Mouse (Mus musculus): ENCODE data around the gene Atp5g2. TPM values are rescaled to one million over a fixed set of nuclear protein-coding genes. Genes with fewer than 3 reads are reported as not detected.

Gene Atp5g2
- polyA plus RNA-seq, 1 experiment from 2014 or later = 90.0 TPM

- 0% methylated on average over 11 of the region's 11 CpGs for WGBS
- Histone ChIP-seq H3K36me3 (ENCODE audit: control insufficient read depth, insufficient read depth, low read length) (no peaks in the 10 kb centered on the region), H3K27me3 (ENCODE audit: control insufficient read depth, insufficient read depth, low read length) (peaks cover 53% of the 10 kb centered on the region), H3K27ac (ENCODE audit: low read depth, low read length) (no peak overlapping the region), H3K4me1 (ENCODE audit: control insufficient read depth, insufficient read depth, low read length) (peaks cover 4% of the 10 kb centered on the region; the same call in 1 of the 2 replicates), H3K9ac (ENCODE audit: low read depth, low read length) (no peak overlapping the region), H3K4me2 (replicated peaks; ENCODE audit: low read depth, low read length) (no peak overlapping the region), H3K4me3 (ENCODE audit: low read length) (no peak overlapping the region), H3K9me3 (ENCODE audit: control insufficient read depth, low read length) (no peaks in the 10 kb centered on the region)
- peak; percentile 25; the same call in 1 of the 2 replicates for ATAC-seq (ENCODE audit: low FRiP score, low TSS enrichment)
Observed at GRCm38 (mm10) chr15:102698193-102698592, 26.0 kb upstream of the Atp5g2 start.

- peaks cover 58% of the 10 kb centered on the region for H3K27me3 ChIP-seq (ENCODE audit: control insufficient read depth, insufficient read depth, low read length)
- no peak overlapping the region for H3K4me3 ChIP-seq (ENCODE audit: low read length)
- H3K36me3 ChIP-seq (ENCODE audit: control insufficient read depth, insufficient read depth, low read length) = no peaks in the 10 kb centered on the region
- H3K9me3 ChIP-seq (ENCODE audit: control insufficient read depth, low read length) = no peaks in the 10 kb centered on the region
- H3K9ac ChIP-seq (ENCODE audit: low read depth, low read length) = no peak overlapping the region
- ATAC-seq (ENCODE audit: low FRiP score, low TSS enrichment) = no peak
- no peak overlapping the region for H3K4me2 ChIP-seq (replicated peaks; ENCODE audit: low read depth, low read length)
- peaks cover 11% of the 10 kb centered on the region for H3K4me1 ChIP-seq (ENCODE audit: control insufficient read depth, insufficient read depth, low read length)
- no peak overlapping the region for H3K27ac ChIP-seq (ENCODE audit: low read depth, low read length)
- WGBS = 33% methylated on average over 3 of the region's 3 CpGs
Observed at GRCm38 (mm10) chr15:102696899-102697298, 24.7 kb upstream of the Atp5g2 start.

- peak; percentile 72 for ATAC-seq (ENCODE audit: low FRiP score, low TSS enrichment)
- H3K9ac ChIP-seq (ENCODE audit: low read depth, low read length) = no peak overlapping the region
- peaks cover 55% of the 10 kb centered on the region for H3K27me3 ChIP-seq (ENCODE audit: control insufficient read depth, insufficient read depth, low read length)
- no peak overlapping the region for H3K27ac ChIP-seq (ENCODE audit: low read depth, low read length)
- H3K4me1 ChIP-seq (ENCODE audit: control insufficient read depth, insufficient read depth, low read length) = peaks cover 14% of the 10 kb centered on the region
- under 1% methylated on average over 11 of the region's 11 CpGs for WGBS
- peak overlapping the region; percentile 81 for H3K4me2 ChIP-seq (replicated peaks; ENCODE audit: low read depth, low read length)
- H3K9me3 ChIP-seq (ENCODE audit: control insufficient read depth, low read length) = no peaks in the 10 kb centered on the region
- peak overlapping the region; percentile 50 for H3K4me3 ChIP-seq (ENCODE audit: low read length)
- no peaks in the 10 kb centered on the region for H3K36me3 ChIP-seq (ENCODE audit: control insufficient read depth, insufficient read depth, low read length)
Observed at GRCm38 (mm10) chr15:102693600-102693999, 21.4 kb upstream of the Atp5g2 start.

GRCm38 (mm10) chr15:102692991-102693411 is 20.8 kb upstream of the Atp5g2 start:
- Histone ChIP-seq H3K27me3 (ENCODE audit: control insufficient read depth, insufficient read depth, low read length) (peaks cover 49% of the 10 kb centered on the region), H3K9ac (ENCODE audit: low read depth, low read length) (peak overlapping the region; percentile 42; the same call in 1 of the 2 replicates), H3K4me2 (replicated peaks; ENCODE audit: low read depth, low read length) (peak overlapping the region; percentile 81), H3K27ac (ENCODE audit: low read depth, low read length) (no peak overlapping the region), H3K4me3 (ENCODE audit: low read length) (peak overlapping the region; percentile 50), H3K9me3 (ENCODE audit: control insufficient read depth, low read length) (no peaks in the 10 kb centered on the region), H3K4me1 (ENCODE audit: control insufficient read depth, insufficient read depth, low read length) (peaks cover 14% of the 10 kb centered on the region), H3K36me3 (ENCODE audit: control insufficient read depth, insufficient read depth, low read length) (no peaks in the 10 kb centered on the region)
- under 1% methylated on average over 30 of the region's 32 CpGs for WGBS
- peak; percentile 79 for ATAC-seq (ENCODE audit: low FRiP score, low TSS enrichment)

DNA sequence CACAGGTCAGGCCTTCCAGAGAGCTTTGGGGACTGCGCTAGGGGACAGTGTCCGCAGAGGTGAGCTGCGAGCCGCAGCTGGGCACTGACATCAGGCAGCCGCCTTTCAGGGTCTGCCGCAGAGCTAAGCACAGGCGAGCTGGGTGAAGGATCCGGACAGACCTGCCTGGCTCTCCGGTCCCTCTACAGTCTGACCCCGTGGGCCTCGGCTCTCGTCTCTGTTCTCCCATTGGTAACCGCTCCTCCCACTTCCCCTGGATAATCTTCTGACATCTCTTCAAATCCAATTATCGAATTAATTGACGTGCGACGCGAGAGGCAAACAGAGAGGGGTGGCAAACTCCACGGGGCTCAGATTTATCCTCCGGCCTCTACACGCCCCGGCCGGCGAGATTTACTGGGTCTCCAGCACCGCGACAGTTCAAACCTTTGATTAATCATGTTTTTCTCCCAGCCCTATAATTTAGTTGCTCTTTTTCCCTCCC is 20.2 kb upstream of the Atp5g2 start:
- peaks cover 14% of the 10 kb centered on the region for H3K4me1 ChIP-seq (ENCODE audit: control insufficient read depth, insufficient read depth, low read length)
- peak overlapping the region; percentile 50 for H3K4me3 ChIP-seq (ENCODE audit: low read length)
- H3K4me2 ChIP-seq (replicated peaks; ENCODE audit: low read depth, low read length) = peak overlapping the region; percentile 81
- no peaks in the 10 kb centered on the region for H3K36me3 ChIP-seq (ENCODE audit: control insufficient read depth, insufficient read depth, low read length)
- H3K9ac ChIP-seq (ENCODE audit: low read depth, low read length) = peak overlapping the region; percentile 42; the same call in 1 of the 2 replicates
- no peaks in the 10 kb centered on the region for H3K9me3 ChIP-seq (ENCODE audit: control insufficient read depth, low read length)
- WGBS = under 1% methylated on average over 26 of the region's 26 CpGs
- ATAC-seq (ENCODE audit: low FRiP score, low TSS enrichment) = 0 out of 2 replicates have a peak, but pooled peaks have one; percentile 18
- peaks cover 43% of the 10 kb centered on the region for H3K27me3 ChIP-seq (ENCODE audit: control insufficient read depth, insufficient read depth, low read length)
- no peak overlapping the region for H3K27ac ChIP-seq (ENCODE audit: low read depth, low read length)

DNA sequence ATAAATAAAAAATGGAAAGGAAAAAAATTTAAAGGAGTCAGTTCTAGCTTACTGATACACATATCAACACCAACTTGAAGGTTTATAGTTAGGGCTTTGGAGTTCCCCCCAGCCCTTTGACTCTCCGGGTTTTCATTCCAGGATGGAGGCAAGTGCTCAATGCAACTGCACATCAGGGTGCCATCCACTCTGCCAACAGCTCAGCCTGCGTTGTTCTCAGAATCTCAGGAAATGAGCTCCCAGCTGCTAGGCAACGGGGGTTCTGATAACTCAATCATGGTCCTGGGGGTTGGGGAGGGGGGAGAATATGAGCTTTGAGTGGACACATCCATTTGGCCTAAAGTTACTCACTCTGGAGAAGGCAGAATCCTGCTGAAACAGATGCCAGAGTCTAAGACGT is 13.6 kb upstream of the Atp5g2 start:
- no peak overlapping the region for H3K9ac ChIP-seq (ENCODE audit: low read depth, low read length)
- no peak overlapping the region for H3K27ac ChIP-seq (ENCODE audit: low read depth, low read length)
- H3K36me3 ChIP-seq (ENCODE audit: control insufficient read depth, insufficient read depth, low read length) = no peaks in the 10 kb centered on the region
- no peak for ATAC-seq (ENCODE audit: low FRiP score, low TSS enrichment)
- WGBS = 25% methylated on average over 4 of the region's 4 CpGs
- H3K9me3 ChIP-seq (ENCODE audit: control insufficient read depth, low read length) = no peaks in the 10 kb centered on the region
- H3K4me1 ChIP-seq (ENCODE audit: control insufficient read depth, insufficient read depth, low read length) = no peaks in the 10 kb centered on the region
- no peak overlapping the region for H3K4me2 ChIP-seq (replicated peaks; ENCODE audit: low read depth, low read length)
- no peak overlapping the region for H3K4me3 ChIP-seq (ENCODE audit: low read length)
- H3K27me3 ChIP-seq (ENCODE audit: control insufficient read depth, insufficient read depth, low read length) = no peaks in the 10 kb centered on the region; the same call in 1 of the 2 replicates

GRCm38 (mm10) chr15:102683670-102684069 is 11.5 kb upstream of the Atp5g2 start:
- Histone ChIP-seq H3K4me3 (ENCODE audit: low read length) (no peak overlapping the region), H3K9ac (ENCODE audit: low read depth, low read length) (no peak overlapping the region), H3K27me3 (ENCODE audit: control insufficient read depth, insufficient read depth, low read length) (no peaks in the 10 kb centered on the region; the same call in 1 of the 2 replicates), H3K36me3 (ENCODE audit: control insufficient read depth, insufficient read depth, low read length) (no peaks in the 10 kb centered on the region), H3K4me1 (ENCODE audit: control insufficient read depth, insufficient read depth, low read length) (no peaks in the 10 kb centered on the region), H3K9me3 (ENCODE audit: control insufficient read depth, low read length) (no peaks in the 10 kb centered on the region), H3K4me2 (replicated peaks; ENCODE audit: low read depth, low read length) (no peak overlapping the region), H3K27ac (ENCODE audit: low read depth, low read length) (no peak overlapping the region)
- 0 out of 2 replicates have a peak, but pooled peaks have one; percentile 38 for ATAC-seq (ENCODE audit: low FRiP score, low TSS enrichment)
- 11% methylated on average over 1 of the region's 1 CpGs for WGBS

- Histone ChIP-seq H3K36me3 (ENCODE audit: control insufficient read depth, insufficient read depth, low read length) (no peaks in the 10 kb centered on the region), H3K4me2 (replicated peaks; ENCODE audit: low read depth, low read length) (no peak overlapping the region), H3K4me1 (ENCODE audit: control insufficient read depth, insufficient read depth, low read length) (peaks cover 10% of the 10 kb centered on the region; the same call in 1 of the 2 replicates), H3K27ac (ENCODE audit: low read depth, low read length) (no peak overlapping the region), H3K9ac (ENCODE audit: low read depth, low read length) (no peak overlapping the region), H3K27me3 (ENCODE audit: control insufficient read depth, insufficient read depth, low read length) (no peaks in the 10 kb centered on the region), H3K4me3 (ENCODE audit: low read length) (no peak overlapping the region), H3K9me3 (ENCODE audit: control insufficient read depth, low read length) (no peaks in the 10 kb centered on the region)
- WGBS = 88% methylated on average over 2 of the region's 2 CpGs
- ATAC-seq (ENCODE audit: low FRiP score, low TSS enrichment) = no peak
Observed at GRCm38 (mm10) chr15:102676345-102676744, 4.2 kb upstream of the Atp5g2 start.

DNA sequence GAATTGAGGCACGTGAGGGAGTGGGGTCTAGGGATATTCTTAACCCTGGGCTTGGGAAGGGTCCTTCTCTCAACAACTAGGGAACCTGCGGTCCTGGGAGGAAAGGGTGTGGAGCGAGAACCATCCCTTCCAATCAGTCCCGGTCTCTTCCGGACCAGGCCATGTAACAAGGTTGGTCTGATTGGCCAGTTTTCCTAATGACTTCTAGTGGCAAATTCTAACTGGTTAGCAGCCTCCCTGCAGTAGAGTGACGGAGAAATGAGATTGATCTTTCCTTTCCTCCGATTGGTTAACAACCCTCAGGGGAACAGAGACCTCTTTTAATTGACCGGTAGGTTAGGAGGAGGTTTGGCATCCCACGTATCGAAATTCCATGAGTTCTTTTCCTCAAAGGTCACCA is 1.4 kb upstream of the Atp5g2 start:
- Histone ChIP-seq H3K4me2 (replicated peaks; ENCODE audit: low read depth, low read length) (peak overlapping the region; percentile 68), H3K4me1 (ENCODE audit: control insufficient read depth, insufficient read depth, low read length) (peaks cover 14% of the 10 kb centered on the region; the same call in 1 of the 2 replicates), H3K27me3 (ENCODE audit: control insufficient read depth, insufficient read depth, low read length) (no peaks in the 10 kb centered on the region), H3K9ac (ENCODE audit: low read depth, low read length) (no peak overlapping the region), H3K27ac (ENCODE audit: low read depth, low read length) (peak overlapping the region; percentile 99; the same call in 1 of the 2 replicates), H3K9me3 (ENCODE audit: control insufficient read depth, low read length) (no peaks in the 10 kb centered on the region), H3K4me3 (ENCODE audit: low read length) (peak overlapping the region; percentile 76; the same call in 1 of the 2 replicates), H3K36me3 (ENCODE audit: control insufficient read depth, insufficient read depth, low read length) (0 out of 2 replicates have a peak, but pooled peaks cover 10% of the 10 kb centered on the region)
- WGBS = under 1% methylated on average over 10 of the region's 10 CpGs
- peak; percentile 68 for ATAC-seq (ENCODE audit: low FRiP score, low TSS enrichment)

Measured in kidney, embryonic 14.5 days (tissue).